Mouse (Mus musculus): ENCODE measurements around the gene Zfp618. TPM values are rescaled to one million over a fixed set of nuclear protein-coding genes. Genes with fewer than 3 reads are reported as not detected.

The Zfp618 gene
- polyA plus RNA-seq (2017; shearing (Covaris generic)) = under 1 TPM; 0.17 to 0.77 TPM

GRCm38 (mm10) chr4:62965497-62966302 is at the start of gene Zfp618:
Gene Zfp618 (plus strand): TSS chr4:62965573.

GRCm38 (mm10) chr4:63154699-63155098 is 189.3 kb downstream of the Zfp618 start, which contains the start of gene Ambp:
Gene Ambp (minus strand): TSS chr4:63154799.

GRCm38 (mm10) chr4:63171969-63172685 is 206.8 kb downstream of the Zfp618 start, which contains the start of gene Kif12:
Gene Kif12 (minus strand): TSS chr4:63172131.

Other genes starting within 250 kb of the Zfp618 start
- under 1 TPM; 0.12 to 0.29 TPM for gene Ambp, start 189.2 kb downstream of the Zfp618 start, polyA plus RNA-seq (2017; shearing (Covaris generic))
- gene Kif12, start 206.6 kb downstream of the Zfp618 start, polyA plus RNA-seq (2017; shearing (Covaris generic)) = under 1 TPM in 1 of 2 experiments, not detected in 1; 0.17 TPM
- gene Col27a1, start 248.4 kb downstream of the Zfp618 start, polyA plus RNA-seq (2017; shearing (Covaris generic)) = 1 to 10 TPM in 1 of 2 experiments, under 1 TPM in 1; 0.81 to 5.5 TPM

Measured in inflammation-experienced regulatory T-cells (primary cell).